Mouse (Mus musculus) kidney, adult 11 months (tissue): ENCODE measurements at regions not wholly inside any gene's neighbourhood (a gene's known extent, or its start where the extent isn't known, plus 50 kb on each side); places are given as distances from the start of the nearest gene placed in this dataset.

Experiments used
- DNase-seq: peaks from one replicate; pipeline ENCODE4 v3.0.0; 2022

DNA sequence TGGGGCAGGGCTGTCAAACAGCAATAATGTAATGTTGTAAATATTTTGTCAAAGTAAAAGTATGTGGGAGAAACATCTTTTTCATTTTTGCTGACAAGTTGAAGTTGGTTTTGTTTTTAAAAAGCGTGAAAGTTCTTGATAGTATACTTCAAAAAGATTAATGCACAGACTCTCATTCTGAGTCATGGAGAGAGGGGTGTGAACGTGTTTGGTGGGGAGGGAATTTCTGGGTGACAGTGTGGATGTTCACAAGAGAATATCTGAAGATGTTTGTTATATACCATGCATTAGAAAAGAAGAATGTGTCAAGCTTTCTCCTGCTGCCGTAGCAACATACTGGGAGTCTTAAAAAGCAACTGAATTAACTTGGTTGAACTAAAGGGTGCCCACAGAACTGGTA lies 57.0 kb downstream of the Rps29 start:
- DNase-seq, result no peak

- no peak for DNase-seq
These were observed 64.1 kb downstream of the Rps29 start for GRCm38 (mm10) chr12:69094856-69095255.

- DNase-seq, result no peak
These were observed 65.8 kb downstream of the Rps29 start for GRCm38 (mm10) chr12:69093073-69093797.

DNA sequence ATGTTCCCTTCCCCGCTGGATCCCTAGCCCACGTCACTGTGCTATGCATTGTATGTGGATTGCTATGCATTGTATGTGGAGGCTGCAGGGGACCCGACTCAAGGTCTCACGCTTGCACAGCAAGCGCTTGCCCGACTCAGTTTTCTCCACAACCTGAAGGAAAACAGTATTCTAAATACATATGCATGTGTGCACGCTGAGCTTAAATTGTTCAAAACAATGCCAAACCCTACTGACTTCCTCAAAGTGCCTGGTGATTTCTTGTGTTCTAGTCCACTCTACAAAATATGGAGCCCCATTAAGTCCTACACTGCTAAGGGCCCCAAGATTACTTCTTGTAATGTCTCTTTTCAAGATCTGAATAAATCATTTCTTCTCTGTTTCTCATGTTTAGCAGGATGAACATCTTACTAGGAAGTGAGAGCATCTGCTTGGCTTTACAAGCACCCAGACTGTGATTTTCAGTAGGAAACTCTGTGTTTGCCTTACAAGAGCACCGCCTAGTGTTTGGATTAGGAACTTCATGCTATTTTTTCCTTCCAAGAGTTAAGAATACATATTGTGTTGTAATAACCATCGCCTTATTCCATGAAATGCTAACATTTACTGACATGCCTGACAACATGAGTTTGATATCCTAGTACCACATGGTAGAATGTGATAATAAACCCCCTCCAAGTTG lies 70.9 kb downstream of the Rps29 start:
- no peak for DNase-seq

DNA sequence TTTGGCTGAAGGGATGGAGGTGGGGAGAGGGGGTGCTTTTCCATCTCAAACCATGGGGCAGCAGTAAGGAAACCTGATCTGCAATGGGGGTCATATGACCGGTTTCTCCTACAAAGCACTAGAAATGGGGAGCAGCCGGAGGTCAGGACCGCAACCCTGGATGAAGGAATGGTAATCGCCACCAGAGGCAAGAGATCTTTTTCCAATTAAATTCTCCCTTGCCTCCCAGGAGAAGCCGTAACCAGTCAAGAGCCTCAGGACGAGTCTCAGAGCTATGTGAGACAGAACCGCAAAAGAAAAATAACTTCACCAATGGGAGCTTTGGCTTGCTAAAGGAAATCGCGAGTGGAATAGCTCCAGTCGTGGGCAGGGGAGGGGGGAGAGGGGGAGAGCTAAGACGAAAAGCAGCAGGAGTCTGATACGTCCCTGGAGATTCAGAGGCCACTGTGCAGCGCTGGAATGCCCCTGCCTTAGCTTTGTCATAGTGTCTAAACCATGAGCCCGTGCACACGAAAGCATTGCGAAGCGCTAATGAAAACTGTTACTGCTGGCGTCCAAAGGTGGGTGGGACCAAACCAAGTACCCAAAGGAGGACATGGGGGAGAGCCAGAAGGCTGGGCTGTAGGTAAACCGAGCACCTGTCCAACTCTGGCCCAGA lies 73.3 kb downstream of the Rps29 start:
- peak; percentile 3 for DNase-seq

- no peak for DNase-seq
These were observed 74.3 kb downstream of the Rps29 start for GRCm38 (mm10) chr12:69084656-69085055.

- no peak for DNase-seq
These were observed 76.9 kb downstream of the Rps29 start for GRCm38 (mm10) chr12:69082051-69082450.

DNA sequence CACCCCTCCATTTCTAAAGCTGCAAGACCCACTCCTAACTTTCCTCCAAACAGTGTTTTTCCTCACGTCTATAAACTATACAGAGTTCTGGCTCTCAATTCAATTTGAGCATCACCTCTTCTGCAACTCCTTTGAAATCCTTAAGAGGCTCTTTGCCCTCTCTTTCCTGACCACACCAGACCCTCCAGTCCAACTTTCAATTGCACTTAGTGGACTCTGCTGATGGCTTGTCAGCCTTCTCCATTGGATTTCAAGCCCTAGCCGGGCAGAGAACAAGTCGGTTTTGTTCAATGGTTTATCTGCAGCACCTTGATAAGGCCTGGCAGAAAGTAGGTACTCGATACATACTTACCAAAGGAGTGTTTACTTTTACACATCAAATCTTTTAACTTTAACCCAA lies 119.4 kb downstream of the Rps29 start:
- no peak for DNase-seq

DNA sequence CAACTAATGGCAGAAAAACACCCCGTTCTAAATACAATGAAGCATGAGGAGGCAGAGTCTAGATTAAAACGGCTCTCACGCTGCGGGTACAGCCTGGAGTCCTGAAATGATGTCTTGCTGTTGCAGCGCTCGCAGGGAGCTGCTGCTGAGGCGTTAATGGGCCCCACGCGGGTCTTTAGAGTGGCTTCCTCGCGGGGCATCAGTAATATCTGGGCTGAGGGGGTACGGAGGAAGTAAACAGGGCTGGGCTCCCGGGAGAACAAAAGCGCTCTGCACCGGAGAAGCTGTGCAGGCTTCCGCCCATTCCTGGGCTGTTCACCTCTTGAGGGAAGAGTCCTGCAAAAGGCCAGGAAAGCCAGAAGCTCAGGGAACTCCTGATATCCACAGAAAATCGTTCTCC lies 135.4 kb downstream of the Rps29 start:
- DNase-seq, result no peak

DNA sequence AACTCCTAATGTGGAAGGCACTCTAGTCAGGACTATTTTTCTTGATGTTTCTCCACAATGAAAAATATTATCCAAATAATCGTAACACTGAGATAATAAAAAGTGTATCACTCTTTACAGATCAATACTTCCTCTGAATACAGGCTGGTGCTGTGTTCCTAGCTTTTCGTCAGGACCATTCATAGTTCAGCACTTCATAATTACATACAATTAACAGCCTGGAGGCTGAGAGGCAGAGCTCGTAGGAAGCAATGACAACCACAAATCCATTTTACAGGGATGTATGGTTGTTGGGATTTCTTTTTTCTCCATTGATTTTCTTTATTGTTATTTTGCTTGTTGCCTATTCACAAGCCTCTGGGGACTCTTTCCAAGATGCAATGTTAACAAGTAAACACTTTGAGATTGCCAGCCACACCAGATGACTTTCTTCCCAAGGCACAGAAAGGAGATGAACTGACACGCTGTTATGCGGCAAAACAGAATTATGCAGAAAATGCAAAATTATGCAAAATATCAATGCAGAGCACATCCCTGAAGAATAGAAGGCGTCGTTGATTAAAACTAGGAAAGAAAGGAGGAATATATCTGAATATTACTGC lies 142.2 kb downstream of the Rps29 start:
- DNase-seq, result no peak

- DNase-seq, result no peak
These were observed 153.8 kb downstream of the Rps29 start for GRCm38 (mm10) chr12:69005141-69005540.

DNA sequence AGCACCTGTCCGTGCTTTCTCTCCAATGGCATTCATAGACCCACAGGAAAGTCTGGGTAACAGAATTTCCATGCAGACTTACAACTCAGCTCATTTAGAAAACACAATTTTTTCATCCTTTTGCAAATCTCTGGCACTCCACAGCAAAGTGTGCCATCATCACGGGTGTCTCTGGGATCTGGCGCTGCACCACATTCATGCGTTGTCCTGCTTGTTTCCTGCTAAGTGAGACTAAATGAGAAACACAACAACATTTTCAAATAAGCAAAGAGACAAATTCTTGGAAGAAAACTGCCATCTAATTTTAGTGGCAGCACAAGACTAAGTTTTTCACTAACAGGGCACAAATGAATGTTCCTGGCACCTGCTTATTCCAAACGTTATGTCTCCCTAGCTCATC lies 156.9 kb downstream of the Rps29 start:
- no peak for DNase-seq

DNA sequence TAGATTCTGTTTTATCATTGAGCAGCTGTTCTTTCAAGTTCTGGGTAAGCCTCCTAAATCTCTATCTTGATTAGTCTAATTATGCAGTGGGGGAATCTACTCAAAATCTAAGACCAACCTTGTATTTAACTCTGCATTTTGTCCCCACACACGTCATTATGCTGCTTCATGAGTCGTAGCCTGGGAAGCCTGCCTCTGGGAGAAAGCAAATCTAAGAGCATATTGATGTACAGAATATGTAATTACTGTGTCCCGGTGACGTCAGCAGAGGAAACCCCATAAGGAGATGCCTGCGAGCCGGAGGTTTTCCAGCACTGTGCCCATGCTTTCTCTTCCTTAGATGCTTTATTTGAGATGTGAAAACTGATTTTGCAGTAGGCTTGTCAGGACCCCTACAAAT lies 161.7 kb downstream of the Rps29 start:
- DNase-seq, result no peak

DNA sequence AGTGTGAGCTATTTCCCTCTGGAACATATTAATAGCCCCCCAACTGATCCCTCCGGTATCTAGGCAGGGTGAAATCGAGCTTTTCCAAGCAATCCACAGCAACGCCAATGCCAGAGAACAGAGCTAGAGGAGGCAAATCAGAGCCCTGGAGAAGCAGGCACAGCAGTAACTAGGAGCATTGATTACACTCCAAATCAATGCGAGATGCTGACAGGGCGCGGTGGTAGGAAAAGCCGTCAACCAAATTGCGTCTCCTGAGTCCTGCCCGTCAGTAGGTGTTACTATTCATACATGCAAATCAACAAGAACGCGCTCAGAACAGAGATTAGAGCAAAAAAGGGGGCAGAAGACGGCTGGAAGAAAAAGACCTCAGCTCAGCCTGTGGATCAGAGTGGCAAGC lies 162.2 kb downstream of the Rps29 start:
- no peak for DNase-seq

GRCm38 (mm10) chr12:68980640-68981039 lies 178.3 kb downstream of the Rps29 start:
- no peak for DNase-seq

- no peak for DNase-seq
These were observed 178.8 kb downstream of the Rps29 start for GRCm38 (mm10) chr12:68980173-68980572.

DNA sequence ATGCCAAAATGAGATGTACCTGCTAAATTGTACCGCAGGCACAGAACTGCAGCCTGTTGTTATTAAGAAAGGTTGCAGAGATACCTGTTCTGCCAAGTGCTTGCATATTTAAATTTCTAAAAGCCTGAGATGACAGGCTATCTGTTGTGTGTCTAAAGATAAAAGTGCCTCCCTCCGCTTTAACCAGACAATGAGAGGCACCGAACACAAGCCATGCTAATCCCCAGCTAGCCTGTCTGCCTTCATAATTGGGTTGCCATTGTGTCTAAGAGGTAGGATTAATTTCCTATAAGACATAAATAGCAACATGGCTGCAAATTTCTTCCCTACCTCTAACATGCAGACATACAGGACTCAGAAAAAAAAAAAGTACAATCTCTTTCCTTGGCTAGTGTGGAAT lies 179.8 kb downstream of the Rps29 start:
- DNase-seq, result no peak

- no peak for DNase-seq
These were observed 181.7 kb downstream of the Rps29 start for GRCm38 (mm10) chr12:68977276-68977675.

- no peak for DNase-seq
These were observed 211.7 kb downstream of the Rps29 start for GRCm38 (mm10) chr12:68947240-68947639.

- no peak for DNase-seq
These were observed 248.4 kb downstream of the Rps29 start for GRCm38 (mm10) chr12:68910590-68910989.

DNA sequence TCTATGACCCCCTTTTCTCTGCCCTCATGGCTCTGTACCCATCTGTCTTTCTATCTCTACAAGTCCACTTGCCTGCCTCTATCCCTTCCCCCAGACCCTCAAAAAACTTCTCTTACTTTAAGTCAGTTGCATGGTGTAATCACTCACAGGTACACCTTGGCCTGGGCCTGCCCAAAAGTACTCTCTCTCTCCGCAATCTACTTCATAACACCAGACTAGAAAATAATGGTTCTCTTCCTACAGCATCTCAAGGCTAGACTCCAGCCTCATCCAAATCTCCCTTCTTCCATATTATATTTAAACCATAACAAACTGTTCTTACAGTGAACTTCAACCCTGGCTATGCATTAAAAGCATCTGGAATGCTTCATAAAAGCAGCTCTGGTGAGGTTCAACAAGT lies 254.2 kb downstream of the Rps29 start:
- no peak for DNase-seq

DNA sequence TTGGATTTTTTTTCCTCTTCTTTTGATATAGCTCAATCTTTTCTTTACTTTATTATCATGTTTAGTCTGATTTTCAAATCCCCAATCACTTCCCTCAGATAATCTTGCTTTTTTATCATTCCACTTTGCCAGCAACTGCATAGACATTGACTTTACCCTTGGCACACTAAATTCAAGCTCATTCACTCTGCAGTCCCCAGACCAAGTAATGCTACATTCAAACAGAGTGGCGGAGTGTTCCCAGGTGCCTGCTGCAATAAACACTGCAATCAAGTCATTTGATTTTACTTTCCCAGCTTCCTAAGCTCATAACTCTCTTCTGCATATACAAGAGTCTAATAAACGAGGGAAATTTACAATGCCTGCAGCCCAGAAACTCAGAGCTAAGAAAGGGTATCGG lies 269.8 kb downstream of the Rps29 start:
- DNase-seq, result no peak

DNA sequence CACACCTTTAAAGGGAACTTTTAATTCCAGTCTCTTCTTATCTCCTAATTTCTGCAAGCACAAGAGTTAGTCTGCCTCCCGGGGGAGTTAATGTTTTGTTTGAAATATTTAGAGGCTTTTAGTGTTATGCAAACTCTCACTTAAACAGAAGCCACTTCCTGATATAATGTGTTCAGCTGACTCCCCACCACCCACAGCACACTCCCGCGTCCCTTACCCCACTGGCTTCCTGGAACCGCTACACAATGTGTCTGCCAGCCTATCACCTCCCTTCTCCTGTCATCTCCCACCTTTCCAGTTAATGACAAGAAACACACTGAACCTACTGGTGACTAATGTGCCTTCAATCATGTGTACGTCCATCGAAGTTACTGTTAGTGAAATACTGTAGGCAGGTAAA lies 276.5 kb downstream of the Rps29 start:
- no peak for DNase-seq

- no peak for DNase-seq
These were observed 279.6 kb downstream of the Rps29 start for GRCm38 (mm10) chr12:68879425-68879824.
